Mouse (Mus musculus): ENCODE measurements around the gene Slc2a4.

The Slc2a4 gene

DNA sequence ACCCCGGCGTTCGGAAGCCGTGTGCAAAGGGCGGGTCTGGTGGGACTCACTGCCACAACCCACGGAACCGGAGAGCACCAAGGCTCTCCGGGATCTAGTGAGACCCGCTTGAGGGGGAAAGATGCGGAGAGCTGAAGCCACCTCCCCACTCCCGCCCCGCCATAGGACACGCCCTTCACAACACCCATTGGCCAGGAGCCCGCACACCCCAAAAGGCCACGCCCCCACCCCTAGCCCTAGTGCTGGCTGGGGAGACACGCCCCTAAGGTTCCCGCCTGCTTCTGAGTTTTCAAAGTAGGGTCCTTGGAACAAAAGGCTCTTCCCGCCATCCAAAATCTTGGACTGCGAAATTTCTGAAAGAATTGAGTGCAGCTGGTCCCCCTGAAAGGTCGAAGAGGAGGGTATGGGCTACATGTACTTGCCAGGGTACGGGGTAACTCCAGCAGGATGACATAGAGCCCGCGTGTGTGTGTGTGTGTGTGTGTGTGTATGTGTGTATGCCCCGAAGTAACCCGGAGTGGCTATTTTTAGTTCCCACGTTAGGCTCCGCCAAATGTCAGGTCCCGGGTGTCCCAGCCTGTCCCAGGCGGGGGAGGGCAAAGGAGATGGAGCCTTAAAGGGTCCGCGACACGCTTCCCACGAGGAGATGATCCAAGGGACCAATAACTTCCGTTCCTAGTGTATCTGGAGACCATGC lies at the start of gene Slc2a4:
Slc2a4 (minus strand) TSS at position 123 of the 697 bp plus-strand sequence.
- peak; percentile 96 for DNase-seq

DNA sequence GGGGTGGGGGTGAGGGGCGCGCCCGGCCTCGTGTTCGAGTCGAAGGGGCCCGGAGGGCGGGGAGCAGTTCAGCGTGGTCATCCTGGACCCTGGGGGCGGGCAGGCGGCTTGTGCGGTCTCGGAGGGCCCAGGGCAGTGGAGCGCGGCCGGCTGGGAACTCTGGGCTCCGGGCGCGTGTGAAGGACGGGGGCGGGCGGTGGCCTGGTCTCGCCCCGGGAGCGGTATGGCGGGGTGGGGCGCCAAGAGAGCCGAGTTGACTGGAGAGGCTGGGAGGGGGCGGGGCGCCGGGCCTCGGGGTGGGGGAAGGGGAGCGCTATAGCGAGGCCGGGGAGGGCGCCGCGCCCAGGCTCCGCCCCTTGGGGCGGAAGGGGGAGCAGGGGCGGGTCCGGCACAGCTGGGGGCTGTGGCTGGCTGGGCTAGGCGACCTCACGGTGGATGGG lies 49.1 kb upstream of the Slc2a4 start:
- peak; percentile 90 for DNase-seq

DNA sequence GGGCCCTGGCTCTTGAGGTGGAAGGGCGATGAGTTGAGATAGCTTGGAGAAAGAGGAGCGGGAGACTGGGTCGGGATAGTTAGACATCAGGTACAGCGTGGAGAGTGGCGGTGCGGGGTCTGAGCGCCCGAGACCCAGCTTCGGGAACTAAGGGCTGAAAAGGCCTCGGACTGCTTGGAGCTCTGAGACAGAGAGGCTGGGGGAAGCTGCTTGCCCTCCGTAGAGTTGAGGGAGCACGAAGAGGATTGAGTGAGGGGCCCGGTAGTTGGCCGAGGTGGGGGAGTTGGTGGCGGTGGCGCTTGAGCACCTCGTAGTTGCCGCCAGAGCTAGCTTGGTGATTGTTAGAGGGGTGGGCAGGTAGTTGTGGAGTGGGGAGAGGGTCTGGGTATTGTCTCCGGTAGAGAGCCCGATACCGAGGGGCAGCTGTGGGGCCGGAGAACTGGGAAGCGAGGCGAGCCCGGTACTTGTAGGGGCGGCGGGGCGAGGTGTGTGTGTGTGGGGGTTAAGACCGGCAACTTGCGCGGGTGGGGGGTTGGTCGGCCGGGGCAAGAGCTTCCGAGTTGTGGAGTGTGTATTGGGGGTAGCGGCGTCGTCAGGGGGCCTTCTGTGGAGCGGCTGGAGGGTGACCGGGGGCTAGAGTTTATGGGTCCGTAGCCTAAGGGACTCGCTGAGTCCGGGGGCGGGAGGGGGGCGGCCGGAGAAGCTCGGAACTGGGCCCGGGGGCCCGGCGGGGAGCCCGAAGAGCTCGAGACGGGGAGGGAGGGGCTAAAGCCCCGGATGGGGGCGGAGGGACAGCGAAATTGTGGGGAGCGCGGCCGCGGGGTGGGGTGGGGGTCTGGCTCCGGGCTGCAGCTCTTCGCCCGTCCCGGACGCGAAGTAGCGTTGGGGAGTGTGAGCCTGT lies 48.4 kb upstream of the Slc2a4 start:
- DNase-seq: no peak

DNA sequence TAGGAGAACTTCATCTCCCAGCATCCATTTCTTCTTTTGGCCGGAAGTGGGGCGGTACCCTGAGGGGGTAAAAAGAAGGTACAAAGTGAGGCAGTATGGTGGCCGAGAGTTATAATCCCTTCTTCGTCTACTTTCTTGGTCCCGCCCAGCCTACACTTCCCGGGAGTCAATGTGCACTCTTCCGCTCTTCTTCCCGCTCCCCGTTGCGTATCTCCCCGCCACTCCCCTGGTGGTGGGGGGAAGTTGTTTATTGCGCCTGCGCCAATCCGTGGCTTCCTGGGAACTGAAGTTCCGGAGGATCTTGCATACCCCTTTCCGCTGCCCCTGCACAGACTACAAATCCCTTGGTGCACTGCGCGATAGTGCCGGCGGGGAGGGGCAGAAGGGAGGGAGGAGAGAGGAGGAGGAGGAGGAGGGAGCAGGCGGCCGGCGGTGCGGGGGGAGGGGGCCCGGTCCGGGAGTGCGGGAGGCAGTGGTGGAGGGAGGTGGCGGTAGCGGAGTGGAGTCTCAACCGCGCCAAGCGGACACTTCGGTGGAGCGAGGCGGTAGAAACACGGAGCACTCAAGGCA lies 47.5 kb upstream of the Slc2a4 start, which contains the start of gene Phf23:
Phf23 (plus strand) TSS at position 387 of the 570 bp plus-strand sequence.
- DNase-seq: peak; percentile 100

DNA sequence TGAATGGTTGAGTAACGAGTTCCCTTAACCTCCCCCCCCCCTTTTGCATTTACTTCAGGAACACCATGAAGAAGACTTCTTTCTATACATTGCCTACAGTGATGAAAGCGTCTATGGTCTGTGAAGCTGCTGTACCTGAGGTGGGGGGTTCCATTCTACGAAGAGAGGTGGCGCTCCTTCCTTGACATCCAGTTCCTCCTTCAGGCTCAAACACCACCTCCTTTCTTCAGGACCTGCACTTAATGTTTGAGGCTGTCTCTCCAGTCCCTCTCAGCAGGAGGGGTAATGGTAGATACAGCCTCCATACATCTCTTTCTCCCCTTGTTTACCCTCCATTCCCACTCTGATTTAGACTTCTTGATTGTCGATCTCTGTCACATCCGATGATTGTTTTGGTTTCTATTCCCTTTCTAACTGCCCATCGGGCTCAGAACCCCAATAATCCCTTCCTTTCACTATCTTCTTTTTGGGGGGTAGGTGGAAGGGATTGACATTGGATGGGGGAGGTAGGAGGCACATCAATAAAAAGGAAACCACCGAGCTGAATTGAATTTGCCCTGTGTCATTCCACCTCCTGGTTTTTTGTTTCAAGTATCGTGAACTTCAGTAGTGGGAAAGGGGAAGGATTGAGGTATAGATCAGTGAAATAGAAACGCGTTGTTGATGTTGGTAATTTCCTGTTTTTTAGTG lies 46.6 kb upstream of the Slc2a4 start:
- no peak for DNase-seq

GRCm38 (mm10) chr11:69992932-69993331 lies 44.9 kb upstream of the Slc2a4 start:
- DNase-seq: peak; percentile 44

GRCm38 (mm10) chr11:69992396-69992795 lies 44.4 kb upstream of the Slc2a4 start:
- no peak for DNase-seq

DNA sequence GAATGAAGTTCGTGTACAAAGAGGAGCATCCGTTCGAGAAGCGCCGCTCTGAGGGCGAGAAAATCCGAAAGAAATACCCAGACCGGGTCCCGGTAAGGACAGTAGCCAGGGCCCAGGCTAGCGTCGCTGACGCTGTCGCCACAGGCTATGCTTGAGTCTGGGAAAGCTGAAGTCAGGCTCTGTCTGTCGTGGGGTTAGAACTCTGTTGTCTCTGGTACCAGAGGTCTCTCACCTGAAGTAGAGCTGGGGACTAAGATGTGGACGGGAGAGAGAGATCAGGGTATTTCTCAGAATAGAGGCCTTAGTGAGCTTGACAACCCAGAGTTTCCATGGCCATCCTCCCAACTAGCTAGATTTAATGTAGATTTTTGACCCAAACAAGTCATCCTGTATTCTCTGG lies 43.7 kb upstream of the Slc2a4 start:
- DNase-seq: no peak

DNA sequence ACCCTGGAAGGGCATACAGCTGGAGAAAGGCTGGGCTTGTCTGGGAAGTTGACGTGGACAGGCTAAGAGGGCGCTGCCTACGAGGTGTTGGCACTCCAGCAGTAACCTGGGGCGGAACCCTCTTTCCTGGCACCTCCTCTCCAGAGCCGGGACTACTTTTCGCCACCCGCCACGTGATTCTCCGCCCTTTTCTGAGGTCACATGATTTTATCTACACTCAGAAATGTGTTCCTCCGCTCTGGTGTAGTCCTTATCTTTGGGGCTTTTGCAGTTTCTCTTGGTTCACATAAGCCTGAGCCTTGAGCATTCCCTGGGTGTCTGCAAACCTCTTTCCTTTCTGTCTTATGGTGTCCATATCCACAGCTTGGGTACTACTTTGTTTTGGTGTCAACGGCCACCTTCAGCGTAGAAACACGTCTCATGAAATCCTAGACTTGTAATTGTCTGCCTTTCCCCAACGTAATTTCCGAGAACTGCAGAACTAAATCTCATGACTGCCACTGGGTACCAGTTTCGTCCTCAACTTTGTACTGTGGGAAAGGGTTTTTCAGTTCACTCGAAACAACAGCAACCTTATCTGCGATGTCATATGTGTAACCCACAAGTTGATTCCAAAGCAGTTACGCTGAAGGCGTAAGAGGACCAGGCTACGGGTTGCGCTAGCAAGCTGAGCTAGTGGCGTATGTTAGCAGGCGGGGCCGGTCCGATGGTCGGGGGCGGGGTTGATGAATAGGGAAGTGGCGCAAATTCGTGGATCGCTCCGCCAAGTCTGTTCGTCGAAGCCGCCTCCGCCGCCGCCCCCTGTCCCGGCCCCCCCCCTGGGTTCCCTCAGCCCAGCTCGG lies 43.1 kb upstream of the Slc2a4 start, which contains the start of gene Gabarap:
Gabarap (plus strand) TSS at position 294 of the 842 bp plus-strand sequence.
- peak; percentile 98 for DNase-seq

- DNase-seq: no peak
These were observed 42.0 kb upstream of the Slc2a4 start for GRCm38 (mm10) chr11:69989949-69990348.

DNA sequence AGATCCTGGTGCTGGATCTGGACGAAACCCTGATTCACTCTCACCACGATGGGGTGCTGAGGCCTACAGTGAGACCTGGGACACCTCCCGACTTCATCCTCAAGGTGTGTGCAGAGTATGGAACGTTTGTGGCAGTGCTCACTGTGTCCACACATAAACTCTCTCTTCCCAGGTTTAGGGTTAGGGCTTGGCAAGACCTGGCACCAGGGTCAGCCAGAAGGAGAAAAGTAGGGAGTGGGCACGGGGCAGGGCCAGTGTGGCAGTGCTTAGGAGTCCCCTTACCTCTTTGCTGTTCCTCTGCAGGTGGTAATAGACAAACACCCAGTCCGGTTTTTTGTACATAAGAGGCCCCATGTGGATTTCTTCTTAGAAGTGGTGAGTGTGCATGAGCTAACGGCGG lies 36.4 kb upstream of the Slc2a4 start:
- no peak for DNase-seq

- no peak for DNase-seq
These were observed 35.4 kb upstream of the Slc2a4 start for GRCm38 (mm10) chr11:69983377-69983776.

GRCm38 (mm10) chr11:69982877-69983276 lies 34.9 kb upstream of the Slc2a4 start:
- no peak for DNase-seq

DNA sequence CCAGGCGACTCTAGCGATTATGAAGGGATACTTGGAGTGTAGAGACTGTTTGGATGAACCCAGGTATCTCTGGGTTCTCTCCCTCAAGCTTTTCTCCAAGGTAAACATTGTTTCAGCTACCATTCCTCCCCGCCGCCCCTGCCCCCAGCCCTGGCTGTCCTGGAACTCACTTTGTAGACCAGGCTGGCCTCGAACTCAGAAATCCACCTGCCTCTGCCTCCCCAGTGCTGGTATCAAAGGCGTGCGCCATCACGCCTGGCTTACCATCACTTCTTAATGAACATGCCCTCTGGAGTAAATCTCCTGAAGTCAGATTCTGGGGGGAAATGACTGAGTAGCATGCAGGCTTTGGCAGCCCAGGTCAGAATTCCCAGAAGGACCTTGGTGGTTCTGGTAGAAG lies 34.2 kb upstream of the Slc2a4 start, which contains the start of gene Elp5:
Elp5 (minus strand) TSS at position 293 of the 400 bp plus-strand sequence.
- no peak for DNase-seq

GRCm38 (mm10) chr11:69981141-69981762 lies 33.3 kb upstream of the Slc2a4 start, which contains the start of gene Ctdnep1:
TSS of gene Ctdnep1 (plus strand) at chr11:69981156.
- no peak for DNase-seq

DNA sequence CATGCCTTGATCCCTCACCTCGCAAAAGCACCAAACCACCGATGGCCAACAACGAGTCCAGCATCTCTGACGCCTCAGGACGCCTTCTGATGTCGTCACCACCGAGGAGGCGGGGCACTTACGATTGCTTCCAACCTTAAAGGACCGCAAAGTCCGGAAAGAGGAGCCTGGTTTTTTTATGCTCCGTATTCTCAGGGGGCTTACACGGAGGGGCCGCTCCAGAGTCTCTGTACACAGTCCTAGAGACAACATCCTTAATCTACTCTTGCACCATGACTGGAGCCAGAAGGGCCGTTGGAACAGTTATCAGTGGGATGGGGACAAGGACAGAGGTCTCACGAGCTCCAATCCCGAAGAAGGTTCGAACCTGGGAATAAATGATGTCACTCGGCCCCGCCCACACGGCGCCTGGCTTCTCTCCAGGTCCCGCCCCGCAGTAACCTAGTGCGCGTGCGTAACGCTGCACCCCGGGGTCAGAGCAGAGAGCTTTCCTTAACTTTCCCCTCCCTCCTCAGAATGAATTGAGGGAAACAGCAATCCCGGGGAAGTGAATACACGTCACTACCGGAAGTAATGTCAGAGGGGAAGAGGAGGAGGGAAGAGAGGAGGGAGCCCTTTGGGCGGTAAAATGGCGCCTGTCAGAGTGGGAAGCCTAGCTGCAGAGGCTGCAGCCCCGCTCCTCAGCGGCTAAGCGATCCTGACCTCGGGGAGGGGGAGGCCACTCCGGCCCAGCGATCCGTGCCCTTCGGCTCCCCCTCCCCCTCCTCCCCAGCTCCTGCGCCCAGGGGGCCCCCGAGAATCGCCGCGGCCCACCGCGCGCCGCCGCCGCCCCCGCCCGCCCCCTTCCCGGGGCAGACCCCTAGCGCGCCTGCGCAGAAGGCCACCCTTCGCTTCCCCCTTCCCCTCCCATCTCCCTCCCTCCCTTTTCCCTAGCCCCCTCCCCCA lies 32.5 kb upstream of the Slc2a4 start:
- DNase-seq: peak; percentile 100

DNA sequence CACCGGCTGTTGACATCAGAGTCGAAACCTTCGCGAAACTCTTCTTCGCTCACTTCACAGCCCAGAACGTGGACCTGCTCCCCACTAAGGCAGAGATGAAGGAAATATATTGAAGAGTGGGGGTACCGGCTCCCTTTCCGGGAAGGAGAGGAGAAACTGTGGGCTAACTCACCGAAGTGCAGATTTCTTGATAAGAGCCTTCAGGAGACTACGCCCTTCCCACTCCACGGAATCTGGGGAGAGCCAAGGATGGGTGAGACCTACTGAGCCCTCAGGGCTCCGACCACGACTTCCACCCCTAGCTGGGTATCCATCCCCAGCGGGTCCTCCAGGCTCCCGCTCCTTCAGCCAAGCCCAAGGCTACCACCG lies 31.8 kb upstream of the Slc2a4 start:
- DNase-seq: no peak

DNA sequence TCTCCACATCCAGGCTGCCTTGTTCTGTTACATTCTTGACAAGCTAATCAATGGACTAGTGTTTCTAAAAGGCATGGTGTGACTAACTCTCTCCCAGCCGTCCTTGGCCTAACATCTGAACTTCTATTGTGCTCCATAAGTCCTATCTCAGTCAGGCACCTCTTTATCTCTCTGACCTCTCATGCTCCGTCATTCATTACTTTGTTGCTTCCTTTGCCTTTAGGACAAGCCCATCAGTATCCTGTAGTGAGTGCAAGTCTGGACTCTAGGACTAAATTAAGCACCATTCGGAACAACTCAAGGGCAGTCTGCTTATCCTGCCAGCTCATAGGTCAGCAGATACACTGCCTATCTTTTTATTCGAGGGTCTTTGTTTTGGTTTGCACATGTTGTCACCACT lies 28.3 kb upstream of the Slc2a4 start:
- DNase-seq: no peak

GRCm38 (mm10) chr11:69974907-69975306 lies 26.9 kb upstream of the Slc2a4 start:
- no peak for DNase-seq

DNA sequence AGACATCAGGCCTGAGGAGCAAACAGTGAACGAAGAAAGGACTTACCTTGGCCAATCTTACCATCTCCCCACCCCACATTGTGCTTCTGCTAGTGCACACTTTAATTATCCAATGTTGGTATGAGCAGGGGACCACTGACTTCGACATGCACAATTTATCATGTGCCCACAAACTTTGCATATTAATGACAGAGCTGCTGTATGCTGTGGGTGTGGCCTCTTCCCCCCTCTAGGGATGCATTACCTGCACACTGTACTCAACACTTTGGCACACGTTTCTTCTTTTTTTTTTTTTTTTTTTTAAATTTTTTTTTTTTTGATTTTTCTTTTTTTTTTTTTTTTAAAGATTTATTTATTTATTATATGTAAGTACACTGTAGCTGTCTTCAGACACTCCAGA lies 22.8 kb upstream of the Slc2a4 start:
- no peak for DNase-seq

Data from retina, postnatal 1 day (tissue).